Mouse (Mus musculus): ENCODE measurements around the gene Nsd2.

- TF ChIP-seq ZNF384 (IDR thresholded peaks at IDR 0.05; ENCODE audit: low read depth, low read length), result no peak
- TF ChIP-seq ZC3H11A (IDR thresholded peaks at IDR 0.05; ENCODE audit: borderline replicate concordance, low read depth, low read length), result no peak
- TF ChIP-seq CHD2 (IDR thresholded peaks at IDR 0.05; ENCODE audit: low read depth, low read length), result no peak
- TF ChIP-seq HCFC1 (IDR thresholded peaks at IDR 0.05; ENCODE audit: borderline replicate concordance, insufficient read depth, low read length), result no peak
- no peak for TF ChIP-seq MAFK (IDR thresholded peaks at IDR 0.05; ENCODE audit: insufficient read depth, low read depth, low read length)
These were observed 101.1 kb downstream of the Nsd2 start for GRCm38 (mm10) chr5:33921486-33922235.

Data from ES-E14 (cell line).